In the genomic region with DNA sequence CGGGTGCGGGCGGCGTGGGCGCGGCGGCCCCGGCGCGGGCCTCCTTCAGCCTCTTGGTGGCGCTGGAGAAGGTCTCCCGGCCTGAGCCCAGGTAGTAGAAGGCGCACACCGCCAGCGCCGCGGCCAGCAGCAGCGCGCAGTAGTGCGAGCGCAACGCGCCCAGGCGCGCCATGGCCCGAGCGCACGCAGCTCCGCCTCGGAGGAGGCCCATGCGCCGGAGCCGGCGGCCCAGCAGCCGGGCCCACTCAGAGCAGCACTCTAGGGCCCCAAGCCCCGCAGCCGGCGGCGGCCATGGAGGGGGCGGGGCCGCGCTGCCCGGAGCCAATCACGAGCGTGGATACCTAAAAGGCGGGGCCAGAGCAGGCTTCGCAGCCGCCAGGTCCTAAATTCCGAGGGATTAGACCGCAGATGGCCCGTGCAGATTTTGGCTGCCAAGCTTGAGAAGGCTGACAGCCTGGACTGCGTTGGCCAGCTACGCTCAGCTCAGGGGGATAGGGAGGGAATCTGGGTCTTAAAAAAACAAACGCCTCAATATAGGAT, we compare ENCODE assay signal across 7 mouse cellular contexts. TPM values are rescaled to one million over a fixed set of nuclear protein-coding genes. Genes with fewer than 3 reads are reported as not detected.
A peak's percentile ranks its signal among the peaks of the same experiment; 100 is the strongest.
DNase-seq lines count a peak whose midpoint lies in the region; ATAC-seq and TF ChIP-seq lines count a peak whose summit lies in the region.

Gene Xxylt1, minus strand, starts transcription at position 308 of the 540 bp plus-strand sequence.

- peak within 1 kb of the TSS; percentile 84 for H3K4me3 ChIP-seq in embryonic facial prominence, embryonic 10.5 days
- peak within 1 kb of the TSS; percentile 72 for H3K4me3 ChIP-seq in intestine, postnatal 0 days (ENCODE audit: low read depth, low read length)
- H3K4me3 ChIP-seq in midbrain, embryonic 12.5 days, result peak within 1 kb of the TSS; percentile 62
- peak within 1 kb of the TSS; percentile 66 for H3K4me3 ChIP-seq in small intestine, adult 2 months (ENCODE audit: low read depth, low read length)

- H3K4me1 ChIP-seq in embryonic facial prominence, embryonic 10.5 days, result peaks cover 29% of the 10 kb centered on the region
- H3K4me1 ChIP-seq in intestine, postnatal 0 days (replicated peaks; ENCODE audit: control insufficient read depth, insufficient read depth, low read length), result 0 out of 2 replicates have a peak, but pooled peaks cover 4% of the 10 kb centered on the region
- peaks cover 15% of the 10 kb centered on the region for H3K4me1 ChIP-seq in midbrain, embryonic 12.5 days
- H3K4me1 ChIP-seq in small intestine, adult 2 months (ENCODE audit: control insufficient read depth, insufficient read depth, insufficient read length, low read length), result peaks cover 5% of the 10 kb centered on the region; the same call in 1 of the 2 replicates

- ATAC-seq in intestine, postnatal 0 days, result peak; percentile 93
- ATAC-seq in midbrain, embryonic 12.5 days (ENCODE audit: low FRiP score, low read depth), result peak; percentile 99

- H3K9ac ChIP-seq in intestine, postnatal 0 days (ENCODE audit: low read depth, low read length), result peak within 1 kb of the TSS; percentile 64
- H3K9ac ChIP-seq in midbrain, embryonic 12.5 days (replicated peaks), result peak within 1 kb of the TSS; percentile 76

- H3K27ac ChIP-seq in embryonic facial prominence, embryonic 10.5 days (replicated peaks), result peak within 1 kb of the TSS; percentile 91
- peak within 1 kb of the TSS; percentile 90 for H3K27ac ChIP-seq in intestine, postnatal 0 days (ENCODE audit: low read depth, low read length)
- H3K27ac ChIP-seq in midbrain, embryonic 12.5 days (replicated peaks), result peak within 1 kb of the TSS; percentile 83
- peak within 1 kb of the TSS; percentile 20; the same call in 1 of the 2 replicates for H3K27ac ChIP-seq in small intestine, adult 2 months (ENCODE audit: insufficient read depth, low read depth, low read length)

- DNase-seq in adrenal gland, postnatal 10 days, result peak; percentile 97
- peak; percentile 96 for DNase-seq in embryonic facial prominence, embryonic 10.5 days (ENCODE audit: low spot score)
- no peak for DNase-seq in gonadal fat pad, adult 2 months (ENCODE audit: low read depth)
- DNase-seq in left cerebral cortex, postnatal 4 days, result peak; percentile 97

- TF ChIP-seq CTCF in intestine, postnatal 0 days (IDR thresholded peaks at IDR 0.05; ENCODE audit: low read depth), result peak; percentile 60
- peak; percentile 36; the same call in 1 of the 2 replicates for TF ChIP-seq CTCF in small intestine, adult 2 months (IDR thresholded peaks at IDR 0.05; ENCODE audit: extremely low read depth, insufficient read length, insufficient replicate concordance, low read depth, low read length)

- H3K36me3 ChIP-seq in embryonic facial prominence, embryonic 10.5 days (replicated peaks), result peaks cover 10% of the 10 kb centered on the region
- H3K36me3 ChIP-seq in intestine, postnatal 0 days (ENCODE audit: control insufficient read depth, insufficient read depth), result no peaks in the 10 kb centered on the region; the same call in none of the 2 replicates
- no peaks in the 10 kb centered on the region for H3K36me3 ChIP-seq in midbrain, embryonic 12.5 days
- no peaks in the 10 kb centered on the region; the same call in 1 of the 2 replicates for H3K36me3 ChIP-seq in small intestine, adult 2 months (ENCODE audit: control insufficient read depth, insufficient read depth, low read length)

- TF ChIP-seq POLR2A in small intestine, adult 2 months (IDR thresholded peaks at IDR 0.05; ENCODE audit: low read depth, low read length), result peak; percentile 63; the same call in 1 of the 2 replicates

- intact Hi-C loops in left cerebral cortex, postnatal 4 days (cut with DNase I), result no loop called here

- WGBS in embryonic facial prominence, embryonic 10.5 days, result under 1% methylated on average over 54 of the region's 54 CpGs
- WGBS in intestine, postnatal 0 days, result 0% methylated on average over 47 of the region's 54 CpGs
- WGBS in midbrain, embryonic 12.5 days, result under 1% methylated on average over 47 of the region's 54 CpGs
- under 1% methylated on average over 54 of the region's 54 CpGs for WGBS in small intestine, adult 2 months

- H3K9me3 ChIP-seq in embryonic facial prominence, embryonic 10.5 days, result no peaks in the 10 kb centered on the region
- no peaks in the 10 kb centered on the region for H3K9me3 ChIP-seq in intestine, postnatal 0 days (ENCODE audit: control insufficient read depth)
- H3K9me3 ChIP-seq in midbrain, embryonic 12.5 days, result no peaks in the 10 kb centered on the region

- no peaks in the 10 kb centered on the region for H3K27me3 ChIP-seq in embryonic facial prominence, embryonic 10.5 days (replicated peaks; ENCODE audit: low read depth, poor library complexity, severe bottlenecking)
- H3K27me3 ChIP-seq in intestine, postnatal 0 days (replicated peaks; ENCODE audit: control insufficient read depth, insufficient read depth, low read length), result no peaks in the 10 kb centered on the region
- H3K27me3 ChIP-seq in midbrain, embryonic 12.5 days, result no peaks in the 10 kb centered on the region
- no peaks in the 10 kb centered on the region for H3K27me3 ChIP-seq in small intestine, adult 2 months (ENCODE audit: control insufficient read depth, insufficient read depth, low read length)

- peak within 1 kb of the TSS; percentile 95 for H3K4me2 ChIP-seq in intestine, postnatal 0 days (replicated peaks; ENCODE audit: low read depth)
- peak within 1 kb of the TSS; percentile 98 for H3K4me2 ChIP-seq in midbrain, embryonic 12.5 days (replicated peaks)

RNA-seq across cellular contexts. Expression of gene Xxylt1, which starts in this region (rescaled TPM):
- total RNA-seq in adrenal gland, postnatal 10 days (2021), result 10 to 100 TPM; 12.4 to 15.6 TPM
- 14.5 and 16.3 TPM in 2 replicates for polyA plus RNA-seq in embryonic facial prominence, embryonic 10.5 days (2016; fragmentation: Nextera tagmentation; extraction: Ambion mirVana)
- polyA plus RNA-seq in gonadal fat pad, adult 2 months (2012; rRNA removed), result 19.8 and 24.1 TPM in 2 replicates
- 14.3 and 17.1 TPM in 2 replicates for polyA plus RNA-seq in intestine, postnatal 0 days (2015; fragmentation: Nextera tagmentation; extraction: Ambion mirVana)
- total RNA-seq in left cerebral cortex, postnatal 4 days (2021), result 10 to 100 TPM; 19.7 to 22.7 TPM
- polyA plus RNA-seq in midbrain, embryonic 12.5 days (2016; fragmentation: Nextera tagmentation; extraction: Ambion mirVana), result 13.9 and 14.6 TPM in 2 replicates
- 7.6 and 7.8 TPM in 2 replicates for polyA plus RNA-seq in small intestine, adult 2 months (2012; rRNA removed)

Comparison
In these comparisons a context has a peak if more than half of its experiments do, and no peak if none do; other contexts are left out.
1. H3K27ac ChIP-seq: peak in every context shown above with its lines; median percentile 91 in embryonic facial prominence, embryonic 10.5 days; 90 in intestine, postnatal 0 days; 83 in midbrain, embryonic 12.5 days; 20 in small intestine, adult 2 months.